Mouse (Mus musculus) heart, adult 18-20 months (tissue): Measurements from ENCODE around the gene Atf6. TPM values are rescaled to one million over a fixed set of nuclear protein-coding genes. Genes with fewer than 3 reads are reported as not detected.

ENCODE experiments used
- DNase-seq, 2 experiments: peaks; one replicate each; pipeline ENCODE4 v3.0.0; 2021 to 2022; ENCODE audit warnings: mixed read lengths in 1 of 2
- long read RNA-seq, 2 experiments: library from polyadenylated mRNA; stranded (forward); transcript quantifications; one replicate each; pipeline ENCODE4 v2.0.0; 2021
- total RNA-seq, 2 experiments: library from RNA; stranded (reverse); gene quantifications; 2 replicates each; pipeline ENCODE4 v1.2.3; 2021

The Atf6 gene
- 10 to 100 TPM; 66.1 to 66.3 TPM for total RNA-seq
- long read RNA-seq, experiment 1, full-length matches to known transcripts = 8 of 25 reads
- long read RNA-seq, experiment 1, partial matches to known transcripts = 4 of 25 reads
- long read RNA-seq, experiment 1, other reads (novel, unspliced or antisense) = 13 of 25 reads
- long read RNA-seq, experiment 2, full-length matches to known transcripts = 7 of 14 reads
- long read RNA-seq, experiment 2, partial matches to known transcripts = 1 of 14 reads
- long read RNA-seq, experiment 2, other reads (novel, unspliced or antisense) = 6 of 14 reads

DNA sequence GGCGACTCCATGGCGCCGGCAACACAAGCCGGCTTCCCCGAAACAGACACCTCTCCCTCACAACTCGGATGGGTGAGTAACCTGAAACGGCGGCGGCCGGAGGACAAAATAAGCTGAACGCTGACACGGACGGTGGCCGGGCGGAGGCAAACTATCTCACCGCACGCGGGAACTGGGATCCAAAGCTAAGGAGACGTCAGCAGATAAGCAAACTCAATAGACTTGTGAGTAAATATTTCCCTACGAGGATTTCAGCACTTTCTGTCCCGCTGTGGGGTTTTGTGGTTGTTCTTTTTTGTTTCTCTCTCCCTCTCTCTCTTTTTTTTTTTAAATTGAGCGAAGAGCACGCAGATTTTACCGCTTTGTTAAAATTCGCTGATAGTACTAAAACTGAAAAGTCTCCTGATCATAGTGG lies at the start of gene Atf6:
Gene Atf6 (minus strand): TSS at position 81 of the 415 bp plus-strand sequence.
- peak; percentile 96 to 99 for DNase-seq

DNA sequence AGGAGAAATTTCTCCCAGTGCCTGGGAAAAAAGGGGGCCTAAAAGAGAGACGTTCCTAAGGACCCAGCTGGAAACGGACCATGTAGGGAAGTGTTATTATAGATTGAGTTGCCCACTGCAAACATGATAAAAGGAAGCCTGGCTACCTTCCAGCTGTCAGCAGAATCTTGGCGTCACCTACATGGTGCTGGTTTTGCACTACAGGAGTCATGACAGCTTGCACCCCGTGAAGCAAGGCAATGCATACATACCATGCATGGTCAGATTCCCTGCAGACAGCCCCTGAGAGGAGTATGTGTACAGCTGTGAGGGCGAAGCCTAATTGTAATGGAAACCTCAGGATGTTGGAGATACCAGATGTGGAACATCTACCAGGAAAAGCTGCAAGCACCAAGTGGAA lies 48.1 kb upstream of the Atf6 start:
- no peak for DNase-seq

DNA sequence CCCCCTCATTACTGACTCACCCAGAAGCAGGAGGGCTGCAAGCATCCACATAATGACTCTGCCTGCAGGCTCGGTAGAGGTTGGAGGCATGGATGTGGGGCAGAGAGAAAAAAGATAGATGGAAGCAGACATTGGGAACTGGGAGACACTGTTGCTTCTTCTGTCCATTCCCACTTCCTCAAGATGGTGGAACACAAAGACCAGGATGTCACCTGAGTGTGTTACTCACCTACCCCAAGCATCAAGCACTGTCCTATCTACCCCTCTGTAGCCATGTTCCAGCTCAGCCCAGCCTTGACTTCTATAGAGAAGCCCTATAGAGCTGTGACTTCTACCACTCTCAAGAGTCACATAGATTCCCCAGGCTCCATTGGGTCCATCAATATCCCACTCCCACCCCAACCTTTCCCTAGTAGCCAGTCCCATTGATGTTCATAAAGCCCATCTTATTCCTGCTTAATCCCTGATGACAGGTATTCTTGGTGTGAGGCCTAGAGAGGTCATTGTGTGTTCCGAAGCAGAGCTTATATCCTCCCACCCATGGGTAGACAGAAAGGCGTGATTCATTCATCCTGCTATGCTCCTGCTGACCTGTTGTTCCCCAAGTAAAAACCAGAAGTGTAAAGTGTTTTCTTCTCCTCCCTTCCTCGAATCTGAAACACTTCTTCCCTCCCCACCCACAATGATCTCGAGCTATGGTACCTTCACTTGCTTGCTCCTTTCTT lies 45.5 kb upstream of the Atf6 start, which contains the start of gene Fcrlb:
Gene Fcrlb (minus strand): TSS at position 51 of the 725 bp plus-strand sequence.
- DNase-seq = no peak

DNA sequence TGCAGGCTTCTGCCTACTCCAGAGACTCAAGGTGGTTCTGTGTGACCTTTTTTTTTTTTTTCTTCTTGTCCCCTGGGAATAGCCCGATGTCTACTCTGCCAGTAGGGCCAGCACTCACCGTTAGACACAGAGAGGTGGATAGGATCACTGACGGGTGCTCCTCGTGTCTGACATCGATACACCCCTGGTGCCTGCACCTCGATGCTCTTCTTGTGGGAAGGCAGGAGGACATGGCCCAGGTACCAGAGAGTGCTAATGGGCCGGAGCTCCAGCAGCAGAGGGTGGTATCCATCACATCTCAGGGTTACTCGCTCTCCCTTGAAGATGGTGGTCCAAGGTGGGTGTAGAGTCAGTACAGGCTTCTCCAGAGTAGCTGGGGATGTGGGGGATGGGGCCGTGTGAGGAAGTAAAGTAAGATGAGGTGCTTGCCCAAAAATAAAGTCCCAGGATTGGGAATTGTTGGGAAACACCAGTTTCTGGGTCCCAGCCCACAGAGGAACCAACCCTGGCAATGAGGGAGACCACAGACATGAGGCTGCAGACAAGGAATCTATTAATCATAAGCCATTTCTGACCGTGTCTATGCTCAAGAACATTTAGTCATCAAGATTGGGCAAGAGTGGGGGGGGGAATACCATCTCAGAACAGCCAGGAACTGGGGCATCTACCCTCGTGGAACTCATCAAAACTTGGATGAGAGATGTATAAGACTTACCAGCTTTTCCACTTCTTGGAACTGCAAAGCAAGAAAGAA lies 44.5 kb upstream of the Atf6 start:
- no peak for DNase-seq

DNA sequence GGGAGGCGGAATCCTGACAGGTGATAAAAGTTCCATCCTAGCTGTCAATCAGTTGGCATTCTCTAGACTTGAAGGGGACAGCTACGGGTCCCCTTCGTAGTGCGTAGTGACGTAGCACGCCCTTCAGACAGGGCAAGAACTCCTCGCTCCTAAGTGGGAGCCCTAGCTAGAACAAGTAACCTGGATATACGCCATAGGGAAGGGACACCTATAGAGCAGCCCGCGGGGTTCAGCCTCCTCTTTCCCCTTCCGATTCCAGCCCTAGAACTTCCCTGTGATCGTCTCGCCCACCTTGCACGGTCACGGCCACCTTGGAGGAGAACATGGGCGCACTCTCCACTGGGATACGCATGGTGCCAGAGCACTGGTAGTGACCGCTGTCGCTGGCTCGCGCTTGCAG lies 40.8 kb upstream of the Atf6 start:
- no peak for DNase-seq

DNA sequence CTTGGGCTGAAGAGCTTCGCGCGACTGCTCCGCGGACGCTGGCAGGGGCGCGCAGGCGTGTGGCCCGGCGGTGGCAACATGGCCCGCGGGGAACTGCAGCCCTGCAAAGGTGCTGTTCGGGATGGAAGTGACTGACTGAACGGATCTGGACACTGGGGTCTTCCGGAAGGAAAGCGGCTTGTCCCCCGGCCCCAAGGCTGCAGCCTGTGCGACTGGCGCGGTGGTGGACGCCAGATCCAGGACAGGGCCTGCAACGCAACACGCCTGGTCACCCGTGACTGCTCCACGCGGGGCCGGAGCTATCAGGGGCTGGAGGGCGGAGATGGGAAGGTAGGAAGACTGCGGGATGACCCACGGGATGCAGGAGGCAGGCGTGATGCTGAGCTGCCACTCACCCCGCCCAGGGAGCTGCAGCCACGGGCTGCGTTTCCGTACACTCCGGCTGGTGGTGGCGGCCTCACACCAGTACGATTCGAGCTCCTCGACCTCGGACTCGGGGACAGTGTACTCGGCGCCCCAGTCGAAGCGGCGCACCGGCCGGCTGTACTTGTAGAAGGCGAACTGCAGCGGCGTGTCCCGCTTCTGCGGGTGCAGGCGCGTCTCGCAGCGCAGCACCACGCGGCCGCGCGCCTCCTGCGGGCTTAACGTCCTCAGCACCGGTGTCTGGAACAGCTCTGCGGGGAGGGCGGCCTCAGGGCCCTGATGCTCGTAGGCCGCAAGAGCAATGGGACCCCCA lies 40.1 kb upstream of the Atf6 start:
- peak in 1 of 2 experiments; percentile 25 for DNase-seq

DNA sequence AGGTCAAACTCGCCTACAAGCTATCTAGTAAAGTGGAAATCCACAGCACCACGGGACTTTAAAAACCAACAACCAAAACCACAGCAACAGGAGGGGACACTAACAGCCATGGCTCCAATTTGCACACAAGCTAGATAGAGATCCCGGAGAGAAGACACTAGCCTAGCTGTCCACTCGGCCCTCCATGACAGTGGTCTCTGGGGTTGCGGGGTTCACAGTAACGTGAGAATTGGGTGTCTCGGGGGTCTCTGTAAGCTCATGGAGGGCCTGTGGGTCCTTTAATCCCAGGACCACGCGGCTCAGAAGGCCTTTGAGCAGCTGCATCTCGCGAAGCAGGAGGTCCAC lies 39.5 kb upstream of the Atf6 start:
- DNase-seq = no peak

DNA sequence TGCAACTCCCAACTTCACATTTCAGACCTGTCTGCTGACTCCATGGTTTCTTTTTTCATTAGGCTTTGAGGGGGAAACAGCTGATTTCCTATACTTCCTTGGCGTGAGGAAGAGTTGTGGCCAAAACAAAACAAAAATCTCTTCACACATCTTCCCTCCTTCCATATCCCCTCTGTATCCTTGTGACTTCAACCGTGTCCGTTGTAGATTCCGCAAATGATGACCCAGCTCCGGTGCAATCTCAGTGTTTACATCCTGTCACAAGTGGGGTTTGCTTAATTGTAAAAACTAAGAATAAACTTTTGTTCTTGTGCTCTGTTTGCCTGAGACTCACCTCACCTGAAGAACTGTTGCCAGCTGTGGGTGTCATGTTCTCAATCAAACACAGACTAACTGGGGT lies 35.9 kb upstream of the Atf6 start:
- DNase-seq = no peak

DNA sequence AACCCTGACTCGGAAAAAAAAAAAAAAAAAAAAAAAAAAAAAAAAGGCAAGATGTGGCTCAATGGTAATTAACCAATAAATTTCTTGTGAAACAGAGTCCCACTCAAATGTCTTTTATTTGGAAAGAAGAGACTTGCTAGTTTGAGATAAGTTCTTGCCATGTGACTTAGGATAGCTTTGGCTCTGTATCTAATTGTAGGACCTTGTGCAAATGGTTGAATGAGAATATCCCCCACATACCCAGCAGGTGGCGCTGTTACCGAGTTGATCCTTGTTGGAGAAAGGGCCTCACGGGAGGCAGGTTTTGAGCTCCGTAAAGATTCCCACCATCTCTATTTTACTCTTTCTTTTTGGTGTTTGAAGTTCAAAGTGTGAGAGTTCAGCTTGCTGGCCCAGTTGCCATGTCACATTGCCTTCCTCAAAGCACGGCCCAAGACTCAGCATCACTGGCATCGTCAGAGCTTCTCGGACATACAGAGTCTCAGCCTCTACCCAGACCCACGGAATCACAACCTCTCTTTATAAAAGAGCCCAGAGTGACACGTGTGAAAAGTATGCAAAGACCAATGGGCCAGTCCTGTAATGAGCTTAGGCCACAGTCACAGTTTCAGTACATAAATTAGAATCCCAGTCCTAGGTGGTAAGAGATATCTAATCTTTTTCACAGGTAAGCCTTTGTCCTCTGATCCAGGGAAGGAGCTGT lies 34.1 kb upstream of the Atf6 start:
- peak; percentile 82 to 94 for DNase-seq

DNA sequence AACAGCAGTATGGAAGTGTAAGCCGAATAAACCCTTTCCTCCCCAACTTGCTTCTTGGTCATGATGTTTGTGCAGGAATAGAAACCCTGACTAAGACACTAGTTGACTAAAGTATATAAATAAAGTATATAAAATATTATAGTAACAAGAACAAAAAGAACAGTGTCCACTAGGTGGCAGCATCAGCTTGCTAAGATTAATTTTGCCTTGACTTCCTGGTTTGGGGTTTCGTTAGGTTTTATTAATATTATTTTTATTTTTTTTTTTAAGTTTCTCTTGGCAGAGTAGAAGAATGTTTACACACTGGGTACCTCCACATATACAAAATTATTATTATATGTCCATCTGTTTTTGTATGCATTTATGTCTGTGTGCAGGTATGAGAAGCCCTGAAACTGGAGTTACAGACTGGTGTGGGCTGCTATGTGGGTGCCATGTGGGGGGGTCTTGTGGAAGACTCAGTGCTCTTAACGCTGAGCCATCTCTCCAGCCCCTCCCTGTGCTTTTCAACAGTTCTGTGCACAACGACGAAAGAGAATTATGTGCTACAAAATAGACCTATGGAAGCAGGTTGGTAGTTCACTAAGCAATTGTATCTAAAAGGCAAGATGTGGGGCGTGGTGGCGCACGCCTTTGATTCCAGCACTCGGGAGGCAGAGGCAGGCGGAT lies 33.4 kb upstream of the Atf6 start:
- peak; percentile 45 to 81 for DNase-seq

DNA sequence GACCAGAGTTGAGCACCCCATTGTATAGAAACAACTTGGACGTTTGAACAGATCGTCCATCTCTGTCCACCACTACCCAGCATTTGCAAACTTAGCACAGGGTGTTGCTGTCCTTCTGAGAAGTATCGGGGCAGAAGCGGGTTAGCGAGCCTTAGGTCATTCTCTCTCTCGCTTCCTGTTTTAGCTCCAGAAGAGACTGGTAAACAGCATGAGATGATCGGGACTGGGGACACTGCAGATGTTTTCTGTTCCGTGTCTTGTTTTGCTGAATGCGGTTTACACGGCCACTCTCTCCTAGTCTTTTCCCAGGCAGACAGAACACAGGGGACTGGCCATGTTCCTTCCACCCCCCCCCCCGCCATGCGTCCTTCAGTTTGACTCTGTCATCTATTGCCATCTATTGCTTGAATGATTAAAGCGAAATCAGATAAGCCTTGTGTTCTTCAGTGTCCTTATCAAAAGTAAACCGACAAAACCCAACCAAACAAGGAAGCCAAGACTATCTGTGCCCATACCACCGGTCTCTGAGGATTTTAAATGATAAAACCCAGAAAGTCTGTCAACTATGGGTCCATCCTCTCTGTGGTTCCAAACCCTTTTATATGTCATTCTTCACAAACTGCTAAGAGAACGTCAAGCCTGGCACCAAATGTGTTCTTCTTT lies 31.0 kb upstream of the Atf6 start:
- DNase-seq = peak; percentile 13 to 60

DNA sequence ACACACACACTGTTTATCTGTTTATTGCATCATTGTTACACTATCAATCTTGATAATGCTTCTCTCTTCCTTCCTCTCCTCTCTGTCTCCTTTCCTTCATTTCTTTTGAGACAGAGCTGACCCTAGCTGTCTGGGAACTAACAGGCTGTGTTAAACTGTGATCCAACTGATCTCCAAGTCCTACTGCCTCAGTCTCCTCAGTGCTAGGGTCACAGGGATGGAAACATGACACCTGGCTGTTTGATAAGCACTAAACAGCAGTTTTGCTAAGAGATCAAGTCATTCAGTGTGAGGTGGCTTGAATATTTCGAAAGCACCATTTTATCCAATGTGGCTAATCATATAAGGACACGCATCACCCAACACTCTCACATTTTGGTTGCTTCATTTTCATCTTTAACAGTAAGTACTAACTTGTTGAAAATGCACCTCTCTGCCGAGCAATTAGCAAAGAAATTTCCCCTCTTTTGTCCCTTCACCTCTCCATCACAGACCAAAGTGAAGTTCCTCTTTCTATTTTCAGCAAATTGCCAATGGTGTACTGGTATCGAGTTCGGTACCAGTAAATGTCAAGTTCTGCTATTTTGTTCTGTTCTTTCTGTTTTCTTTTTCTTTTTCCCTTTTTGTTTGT lies 29.2 kb upstream of the Atf6 start:
- DNase-seq = no peak

DNA sequence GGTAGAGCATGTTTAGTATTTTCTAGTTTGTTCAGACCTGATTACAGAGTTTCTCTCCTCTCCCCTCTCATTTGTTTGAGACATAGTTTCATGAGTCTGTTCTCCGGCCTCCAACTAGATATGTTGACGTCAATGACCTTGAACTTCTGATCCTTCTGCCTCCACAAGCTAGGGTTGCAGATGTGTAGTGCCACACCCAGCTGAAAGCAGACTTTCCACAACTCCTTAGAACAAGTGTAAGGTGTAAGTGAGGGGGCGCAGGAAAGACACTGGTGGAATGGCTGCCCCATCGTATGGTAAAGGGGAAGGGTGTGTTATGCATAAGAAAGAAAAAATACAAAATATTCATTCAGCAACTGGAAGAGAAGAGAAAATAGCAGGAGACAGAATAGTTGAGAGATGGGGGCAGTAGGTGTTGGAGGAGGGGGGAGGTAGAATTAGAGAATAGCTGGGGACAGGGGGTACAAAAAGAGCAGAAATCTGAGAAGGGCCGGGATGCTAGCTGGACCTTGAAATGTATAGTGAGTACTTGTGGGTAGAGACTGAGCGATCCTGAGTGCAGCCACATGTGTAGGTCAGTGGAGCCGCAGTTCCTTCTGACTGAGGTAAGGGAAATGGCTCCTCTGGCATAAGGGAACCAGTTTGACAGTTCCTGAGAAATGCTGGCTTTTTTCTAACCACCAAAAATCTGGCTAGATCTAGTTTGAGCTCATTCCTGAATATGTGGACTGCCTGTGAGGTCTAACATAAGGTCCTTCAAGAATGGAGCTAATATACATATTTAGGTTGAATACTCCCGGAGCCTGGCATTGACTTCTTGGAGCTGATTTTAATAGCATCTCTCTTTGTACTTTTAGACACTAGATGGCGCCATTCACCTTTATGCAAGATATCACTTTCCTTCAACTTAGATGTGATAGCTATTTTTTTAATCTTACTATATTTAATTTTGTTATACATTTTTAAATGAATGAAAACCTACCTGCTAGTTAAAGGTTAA lies 27.3 kb upstream of the Atf6 start:
- peak; percentile 24 to 61 for DNase-seq

DNA sequence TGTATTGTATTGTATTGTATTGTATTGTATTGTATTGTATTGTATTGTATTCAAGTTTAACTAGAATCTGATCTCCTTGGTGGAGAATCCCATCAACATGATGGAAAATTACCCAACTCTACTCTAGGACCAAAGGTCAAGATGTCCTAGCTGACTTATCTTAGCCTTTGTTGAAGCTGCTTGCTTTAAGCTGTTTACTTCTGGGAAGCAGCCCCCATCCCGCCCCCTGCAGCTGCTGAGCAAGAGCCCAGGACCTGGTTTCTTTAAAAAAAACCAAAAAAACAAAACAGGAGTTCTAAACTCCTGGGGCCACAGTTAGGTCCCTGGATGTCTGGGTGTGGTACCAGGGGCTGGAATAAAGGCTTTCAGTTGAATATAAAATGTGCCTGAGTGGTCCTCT lies 24.7 kb upstream of the Atf6 start:
- DNase-seq = no peak

DNA sequence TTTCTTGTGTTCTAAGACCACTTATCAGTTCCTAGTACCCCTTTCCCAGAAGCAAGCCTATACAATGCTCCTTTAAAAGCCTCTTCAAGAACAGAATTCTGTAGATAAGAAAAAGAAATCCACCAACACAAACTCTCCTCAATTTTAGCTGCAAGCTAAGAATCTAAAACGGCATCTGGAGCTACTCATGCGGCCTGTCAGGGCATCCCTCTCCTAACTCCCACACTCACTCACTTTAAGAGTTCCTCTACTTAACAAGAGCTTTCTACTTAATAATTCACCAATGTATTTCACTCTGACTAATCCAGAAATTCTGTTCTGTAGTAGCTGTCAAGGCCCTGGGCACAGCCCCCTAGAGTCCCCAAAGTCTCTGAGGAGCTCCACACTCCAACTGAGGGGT lies 24.1 kb upstream of the Atf6 start:
- no peak for DNase-seq

DNA sequence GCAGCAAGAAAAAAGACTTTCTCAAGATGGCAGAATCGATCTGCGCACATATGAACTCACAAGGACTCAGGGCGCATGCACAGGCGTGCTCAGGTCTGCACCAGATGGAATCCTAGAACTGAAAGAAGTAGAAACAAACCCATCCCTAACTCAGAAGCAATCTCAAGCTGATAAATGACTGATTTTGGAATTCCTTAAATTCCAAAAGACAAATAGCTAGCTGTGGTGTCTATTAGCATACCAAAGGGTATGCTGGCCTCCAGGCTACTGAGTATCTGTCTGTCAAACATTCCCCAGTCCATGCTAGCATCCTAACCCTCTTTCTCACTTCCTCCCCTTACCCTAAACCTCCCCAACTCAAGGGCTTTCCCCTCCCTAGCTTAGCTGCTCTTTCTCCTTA lies 21.7 kb upstream of the Atf6 start:
- DNase-seq = no peak

DNA sequence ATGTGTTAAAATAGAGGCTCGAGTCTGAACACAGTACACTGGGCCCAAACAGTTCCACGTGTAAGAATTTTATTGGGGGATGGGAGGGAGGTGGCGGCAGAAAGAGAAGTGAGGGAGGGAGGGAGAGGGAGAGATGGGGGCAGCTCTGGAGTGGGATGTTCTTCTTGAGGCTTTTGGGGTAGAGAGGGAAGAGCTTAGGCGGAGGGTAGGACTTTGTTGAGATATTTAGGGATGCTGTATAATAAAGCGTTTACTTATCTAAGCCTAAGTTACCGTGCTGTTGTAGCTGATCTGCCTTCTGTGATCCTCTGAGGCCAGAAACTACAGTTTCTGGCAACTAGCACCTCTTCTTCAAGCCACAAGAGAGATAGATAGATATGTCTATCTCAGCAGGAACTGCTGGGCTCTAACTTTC lies 18.5 kb upstream of the Atf6 start:
- no peak for DNase-seq

DNA sequence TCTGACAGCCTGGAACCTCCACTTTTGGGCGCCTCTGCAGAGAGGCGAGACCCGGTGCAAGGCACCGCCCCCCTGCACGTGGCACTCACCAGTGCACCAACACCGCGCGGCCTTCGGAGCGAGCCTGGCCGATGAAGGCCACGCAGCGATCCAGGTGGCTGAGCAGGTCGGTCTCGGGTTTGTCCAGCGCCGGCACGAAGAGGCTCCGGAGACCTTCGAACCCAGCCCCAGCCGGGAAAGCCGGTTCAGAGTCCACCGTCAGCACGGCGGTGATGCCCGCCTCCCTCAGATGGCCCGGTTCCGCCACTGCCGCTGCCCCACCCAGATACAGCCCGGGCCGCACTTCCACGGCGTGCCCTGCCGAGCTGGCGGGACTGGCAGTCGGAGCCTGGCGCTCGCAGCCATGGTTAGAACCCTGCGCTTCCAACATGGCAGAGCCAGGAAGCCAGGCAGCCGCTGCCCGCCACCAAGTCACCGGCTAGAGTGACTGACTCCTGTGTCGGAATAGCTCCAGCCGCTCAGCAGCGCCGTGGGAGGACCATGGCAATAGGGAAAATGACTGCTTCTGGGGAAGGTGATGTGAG lies 17.5 kb upstream of the Atf6 start, which contains the start of the genes Gm26620 and Dusp12:
Gene Gm26620 (plus strand): TSS at position 88 of the 584 bp plus-strand sequence.
Gene Dusp12 (minus strand): TSS at position 563 of the 584 bp plus-strand sequence.
- DNase-seq = peak; percentile 88 to 90
